In genomic region chr13:67214015-67214607, GRCm38 (mm10) we compare ENCODE assay signal across 12 mouse cellular contexts. TPM values are rescaled to one million over a fixed set of nuclear protein-coding genes. Genes with fewer than 3 reads are reported as not detected.
DNase-seq lines count a peak whose midpoint lies in the region; ATAC-seq and TF ChIP-seq lines count a peak whose summit lies in the region.
"Had no signal": no experiment of that assay in that cellular context is flagged by ENCODE, and none has a peak within 500 bp of the region (broad histone marks: within the 10 kb centered on the region; RNA-seq: fewer than 3 reads in every experiment).

No protein-coding gene starts in this region.

- no peaks in the 10 kb centered on the region for H3K36me3 ChIP-seq in hindbrain, embryonic 11.5 days (ENCODE audit: control insufficient read depth, insufficient read depth, low read length)
- no peaks in the 10 kb centered on the region for H3K36me3 ChIP-seq in hindbrain, embryonic 14.5 days (replicated peaks; ENCODE audit: control insufficient read depth, insufficient read depth)
- H3K36me3 ChIP-seq in spleen, adult 2 months (ENCODE audit: control insufficient read depth, insufficient read depth, low read length): no peaks in the 10 kb centered on the region
- H3K36me3 ChIP-seq: heart, embryonic 15.5 days; limb, embryonic 12.5 days; midbrain, embryonic 10.5 days had no signal

- no peak overlapping the region for H3K9ac ChIP-seq in hindbrain, embryonic 11.5 days (ENCODE audit: low read depth, low read length)
- H3K9ac ChIP-seq in hindbrain, embryonic 14.5 days: no peak overlapping the region
- H3K9ac ChIP-seq: heart, embryonic 15.5 days; limb, embryonic 12.5 days had no signal

- TF ChIP-seq POLR2A in spleen, adult 2 months (IDR thresholded peaks at IDR 0.05; ENCODE audit: low read depth, low read length): no peak

- H3K27me3 ChIP-seq in hindbrain, embryonic 11.5 days (ENCODE audit: control insufficient read depth, insufficient read depth, low read length): no peaks in the 10 kb centered on the region
- no peaks in the 10 kb centered on the region for H3K27me3 ChIP-seq in hindbrain, embryonic 14.5 days (ENCODE audit: control insufficient read depth, insufficient read depth, low read length)
- no peaks in the 10 kb centered on the region for H3K27me3 ChIP-seq in spleen, adult 2 months (ENCODE audit: control insufficient read depth, insufficient read depth, low read length)
- H3K27me3 ChIP-seq: heart, embryonic 15.5 days; limb, embryonic 12.5 days had no signal

- 62% methylated on average over 4 of the region's 4 CpGs for WGBS in hindbrain, embryonic 11.5 days
- WGBS in hindbrain, embryonic 14.5 days: 65% methylated on average over 4 of the region's 4 CpGs
- 57% methylated on average over 4 of the region's 4 CpGs for WGBS in spleen, adult 2 months

- no peaks in the 10 kb centered on the region for H3K4me1 ChIP-seq in hindbrain, embryonic 11.5 days (replicated peaks; ENCODE audit: control insufficient read depth, insufficient read depth, low read length)
- no peaks in the 10 kb centered on the region for H3K4me1 ChIP-seq in hindbrain, embryonic 14.5 days (replicated peaks; ENCODE audit: control insufficient read depth, insufficient read depth, low read length)
- no peaks in the 10 kb centered on the region for H3K4me1 ChIP-seq in spleen, adult 2 months (ENCODE audit: control insufficient read depth, insufficient read depth, insufficient read length)
- H3K4me1 ChIP-seq: heart, embryonic 15.5 days; limb, embryonic 12.5 days; midbrain, embryonic 10.5 days had no signal

- no peak for ATAC-seq in hindbrain, embryonic 11.5 days (ENCODE audit: low FRiP score)
- no peak for ATAC-seq in hindbrain, embryonic 14.5 days (ENCODE audit: low FRiP score)
- peak; percentile 83 for ATAC-seq in common myeloid progenitor, adult 5-6 weeks (replicated peaks; ENCODE audit: low read depth, poor library complexity, severe bottlenecking)

- DNase-seq in hindbrain, embryonic 11.5 days (ENCODE audit: low spot score): peak; percentile 5
- no peak for DNase-seq in hindbrain, embryonic 14.5 days (ENCODE audit: low spot score)
- DNase-seq in spleen, adult 2 months (ENCODE audit: low read depth in 1 of 2, low spot score in 2 of 2): no peak
- no peak for DNase-seq in spleen, adult 12 weeks (ENCODE audit: low spot score)
- no peak for DNase-seq in left cerebral cortex, adult 11 months (ENCODE audit: low spot score)
- no peak for DNase-seq in ovary, postnatal 10 days (ENCODE audit: low spot score)
- no peak for DNase-seq in urinary bladder, adult 18-20 months (ENCODE audit: low spot score in 2 of 2)
- DNase-seq: kidney, postnatal 25 days had no signal

- no peak overlapping the region for H3K27ac ChIP-seq in hindbrain, embryonic 11.5 days (ENCODE audit: low read depth, low read length)
- H3K27ac ChIP-seq in hindbrain, embryonic 14.5 days: no peak overlapping the region
- H3K27ac ChIP-seq in spleen, adult 2 months (ENCODE audit: insufficient read depth, low read length): no peak overlapping the region
- H3K27ac ChIP-seq: heart, embryonic 15.5 days; limb, embryonic 12.5 days; midbrain, embryonic 10.5 days had no signal

- H3K4me2 ChIP-seq in hindbrain, embryonic 11.5 days (replicated peaks; ENCODE audit: low read depth, low read length): no peak overlapping the region
- no peak overlapping the region for H3K4me2 ChIP-seq in hindbrain, embryonic 14.5 days (replicated peaks)
- H3K4me2 ChIP-seq: heart, embryonic 15.5 days; limb, embryonic 12.5 days had no signal

- no peaks in the 10 kb centered on the region for H3K9me3 ChIP-seq in hindbrain, embryonic 11.5 days (ENCODE audit: control insufficient read depth, low read length)
- no peaks in the 10 kb centered on the region for H3K9me3 ChIP-seq in hindbrain, embryonic 14.5 days (ENCODE audit: control insufficient read depth, low read length)
- H3K9me3 ChIP-seq: heart, embryonic 15.5 days had no signal

- no peak overlapping the region for H3K4me3 ChIP-seq in hindbrain, embryonic 11.5 days (ENCODE audit: low read depth, low read length)
- no peak overlapping the region for H3K4me3 ChIP-seq in hindbrain, embryonic 14.5 days (replicated peaks; ENCODE audit: low read length)
- H3K4me3 ChIP-seq in spleen, adult 2 months (ENCODE audit: extremely low read depth, insufficient read depth, insufficient read length): no peak overlapping the region
- H3K4me3 ChIP-seq: heart, embryonic 15.5 days; limb, embryonic 12.5 days; midbrain, embryonic 10.5 days had no signal

- TF ChIP-seq CTCF in spleen, adult 2 months (IDR thresholded peaks at IDR 0.05; ENCODE audit: extremely low read depth, insufficient read depth, insufficient read length, insufficient replicate concordance): peak; percentile 11; the same call in 1 of the 2 replicates

RNA-seq across cellular contexts. Expression of gene Zfp455, which starts 19.8 kb away (rescaled TPM):
- 0.86 and 1.2 TPM in 2 replicates for polyA plus RNA-seq in hindbrain, embryonic 11.5 days (2014; fragmentation: Nextera tagmentation; extraction: Ambion mirVana)
- polyA plus RNA-seq in hindbrain, embryonic 14.5 days (2014; fragmentation: Nextera tagmentation; extraction: Ambion mirVana): 2.1 and 2.3 TPM in 2 replicates
- 0.19 and 0.25 TPM in 2 replicates for polyA plus RNA-seq in spleen, adult 2 months (2012; rRNA removed)
- total RNA-seq in common myeloid progenitor, adult 5-6 weeks (2017): 3.2 and 7.8 TPM in 2 replicates

RNA-seq across cellular contexts. Expression of gene Rsl1, which starts 41.1 kb away (rescaled TPM):
- polyA plus RNA-seq in hindbrain, embryonic 11.5 days (2014; fragmentation: Nextera tagmentation; extraction: Ambion mirVana): 4.5 and 5.4 TPM in 2 replicates
- 4.4 and 5.1 TPM in 2 replicates for polyA plus RNA-seq in hindbrain, embryonic 14.5 days (2014; fragmentation: Nextera tagmentation; extraction: Ambion mirVana)
- 1.0 and 1.8 TPM in 2 replicates for polyA plus RNA-seq in spleen, adult 2 months (2012; rRNA removed)
- total RNA-seq in common myeloid progenitor, adult 5-6 weeks (2017): 10.5 and 15.2 TPM in 2 replicates
